Comparison of ENCODE assay signal across 8 mouse cellular contexts in the genomic region with DNA sequence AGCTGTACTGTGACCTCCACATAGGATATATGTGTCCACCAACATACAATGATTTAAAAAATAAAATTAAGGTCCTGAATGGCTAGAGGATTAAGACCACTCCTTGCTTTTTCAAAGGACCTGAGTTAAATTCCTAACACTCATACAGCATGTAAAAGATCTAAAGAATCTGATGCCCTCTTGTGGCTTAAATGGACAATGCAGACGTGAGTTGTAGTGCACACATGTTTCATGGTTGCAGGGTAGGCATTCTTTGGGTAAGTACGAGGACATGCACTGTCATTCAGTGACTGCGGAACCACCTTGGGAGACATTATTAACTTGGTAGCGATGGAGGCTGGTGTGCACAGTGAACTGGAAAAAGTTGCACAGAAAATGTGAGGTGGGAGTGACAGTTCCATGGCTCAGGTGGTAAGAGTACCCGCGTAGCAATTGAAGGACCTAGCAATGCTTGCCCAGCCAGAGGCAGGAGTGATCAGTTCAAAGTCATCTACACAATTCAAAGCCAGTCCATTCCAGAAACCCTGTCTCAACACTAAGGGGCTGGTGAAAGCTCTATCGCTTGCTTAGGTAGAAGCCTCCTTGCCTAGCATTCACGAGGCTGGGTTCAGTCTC. TPM values are rescaled to one million over a fixed set of nuclear protein-coding genes. Genes with fewer than 3 reads are reported as not detected.
DNase-seq lines count a peak whose midpoint lies in the region; ATAC-seq and TF ChIP-seq lines count a peak whose summit lies in the region.

No protein-coding gene starts in this region.

- TF ChIP-seq CTCF in kidney, adult 2 months (conservative IDR thresholded peaks at IDR 0.05; ENCODE audit: insufficient read depth, insufficient read length, low read depth, low read length): peak; percentile 53
- TF ChIP-seq CTCF in E14TG2a.4 (conservative IDR thresholded peaks at IDR 0.05; ENCODE audit: low read length): peak; percentile 79
- TF ChIP-seq CTCF in liver, embryonic 14.5 days (IDR thresholded peaks at IDR 0.05; ENCODE audit: low read depth): peak; percentile 79

- H3K4me1 ChIP-seq in kidney, adult 2 months (ENCODE audit: control insufficient read depth, insufficient read depth, low read length): no peaks in the 10 kb centered on the region; the same call in 1 of the 2 replicates
- H3K4me1 ChIP-seq in E14TG2a.4 (replicated peaks; ENCODE audit: low read depth, low read length): 0 out of 2 replicates have a peak, but pooled peaks cover 5% of the 10 kb centered on the region
- H3K4me1 ChIP-seq in liver, embryonic 14.5 days (replicated peaks; ENCODE audit: control insufficient read depth in 2 of 2, insufficient read depth in 2 of 2, low read length in 1 of 2): peaks cover 10 to 12% of the 10 kb centered on the region in 2 experiments

- no peaks in the 10 kb centered on the region for H3K27me3 ChIP-seq in kidney, adult 2 months (replicated peaks; ENCODE audit: control insufficient read depth, insufficient read depth, low read length)
- H3K27me3 ChIP-seq in E14TG2a.4 (ENCODE audit: insufficient read depth, low read length): no peaks in the 10 kb centered on the region
- no peaks in the 10 kb centered on the region for H3K27me3 ChIP-seq in liver, embryonic 14.5 days (ENCODE audit: control insufficient read depth, insufficient read depth, low read length)
- no peaks in the 10 kb centered on the region for H3K27me3 ChIP-seq in splenic B cell, adult 2 months (ENCODE audit: control insufficient read depth, insufficient read depth, low read length, poor library complexity, severe bottlenecking)

- no peaks in the 10 kb centered on the region; the same call in 1 of the 2 replicates for H3K36me3 ChIP-seq in kidney, adult 2 months (ENCODE audit: control insufficient read depth, insufficient read depth, low read length)
- peaks cover 28% of the 10 kb centered on the region for H3K36me3 ChIP-seq in E14TG2a.4 (ENCODE audit: insufficient read depth, low read length)
- peaks cover 5% of the 10 kb centered on the region for H3K36me3 ChIP-seq in liver, embryonic 14.5 days (replicated peaks; ENCODE audit: control insufficient read depth, insufficient read depth, low read depth)
- H3K36me3 ChIP-seq in splenic B cell, adult 2 months (ENCODE audit: control insufficient read depth, insufficient read depth, low read length, poor library complexity, severe bottlenecking): peaks cover 5% of the 10 kb centered on the region; the same call in 1 of the 2 replicates

- H3K4me2 ChIP-seq in liver, embryonic 14.5 days (ENCODE audit: low read depth): no peak overlapping the region

- peak; percentile 62 to 83 for ATAC-seq in hematopoietic stem cell, adult 5-6 weeks (replicated peaks in 1 of 2; ENCODE audit: insufficient read depth in 1 of 2, low FRiP score in 2 of 2, low TSS enrichment in 1 of 2, low read depth in 1 of 2, poor library complexity in 2 of 2, severe bottlenecking in 2 of 2)
- ATAC-seq in liver, embryonic 14.5 days (ENCODE audit: insufficient read depth): peak; percentile 68; the same call in 1 of the 2 replicates

- DNase-seq in kidney, adult 2 months: peak; percentile 74
- DNase-seq in kidney, adult 11 months: no peak
- DNase-seq in ZHBTc4 (ENCODE audit: low read depth, low spot score): peak; percentile 79
- peak in 2 of 3 experiments; percentile 49 to 58 for DNase-seq in liver, embryonic 14.5 days (ENCODE audit: low read depth in 3 of 3, low spot score in 3 of 3)
- peak; percentile 72 for DNase-seq in splenic B cell, adult 2 months (ENCODE audit: low read depth, low spot score)
- no peak for DNase-seq in adrenal gland, adult 8-10 months

- TF ChIP-seq EP300 in liver, embryonic 14.5 days (IDR thresholded peaks at IDR 0.05; ENCODE audit: low read depth): no peak

- H3K27ac ChIP-seq in kidney, adult 2 months (ENCODE audit: insufficient read depth, low read depth, low read length): 0 out of 2 replicates have a peak overlapping the region, but pooled peaks have one; percentile 4
- H3K27ac ChIP-seq in liver, embryonic 14.5 days: no peak overlapping the region

- H3K4me3 ChIP-seq in kidney, adult 2 months (ENCODE audit: insufficient read depth, low read depth, low read length): no peak overlapping the region
- no peak overlapping the region for H3K4me3 ChIP-seq in E14TG2a.4 (replicated peaks; ENCODE audit: low read length)
- H3K4me3 ChIP-seq in liver, embryonic 14.5 days (ENCODE audit: insufficient read depth in 1 of 2, low read depth in 2 of 2, low read length in 2 of 2): no peak overlapping the region

- 38% methylated on average over 8 of the region's 8 CpGs for WGBS in kidney, adult 2 months
- 48% methylated on average over 8 of the region's 8 CpGs for WGBS in liver, embryonic 14.5 days (ENCODE audit: insufficient replicate concordance)

- no peak for TF ChIP-seq POLR2A in kidney, adult 2 months (IDR thresholded peaks at IDR 0.05; ENCODE audit: low read depth, low read length)

- no peaks in the 10 kb centered on the region for H3K9me3 ChIP-seq in E14TG2a.4 (ENCODE audit: low read length)
- no peaks in the 10 kb centered on the region for H3K9me3 ChIP-seq in liver, embryonic 14.5 days (ENCODE audit: control insufficient read depth, low read length)

- H3K9ac ChIP-seq in liver, embryonic 14.5 days (replicated peaks): no peak overlapping the region

RNA-seq across cellular contexts. Expression of a gene that starts 17.5 kb away (rescaled TPM):
- polyA plus RNA-seq in kidney, adult 2 months (2012; rRNA removed): 3.4 and 4.4 TPM in 2 replicates
- total RNA-seq in hematopoietic stem cell, adult 5-6 weeks (2017): 14.4 and 16.0 TPM in 2 replicates
- 0.81 and 1.4 TPM in 2 replicates for polyA plus RNA-seq in liver, embryonic 14.5 days (2012; rRNA removed)
- polyA plus RNA-seq in liver, embryonic 14.5 days (2014; fragmentation: Nextera tagmentation; extraction: Ambion mirVana): 2.6 and 2.7 TPM in 2 replicates
- total RNA-seq in adrenal gland, adult 8-10 months (2022): 10 to 100 TPM; 12.9 to 18.5 (median 16.1) TPM

RNA-seq across cellular contexts. Expression of a gene that starts 21.3 kb away (rescaled TPM):
- polyA plus RNA-seq in kidney, adult 2 months (2012; rRNA removed): 9.8 and 10.9 TPM in 2 replicates
- 17.3 and 18.4 TPM in 2 replicates for total RNA-seq in hematopoietic stem cell, adult 5-6 weeks (2017)
- polyA plus RNA-seq in liver, embryonic 14.5 days (2012; rRNA removed): 5.3 and 7.7 TPM in 2 replicates
- 13.3 and 13.9 TPM in 2 replicates for polyA plus RNA-seq in liver, embryonic 14.5 days (2014; fragmentation: Nextera tagmentation; extraction: Ambion mirVana)
- 10 to 100 TPM; 16.7 to 18.8 (median 17.1) TPM for total RNA-seq in adrenal gland, adult 8-10 months (2022)

RNA-seq across cellular contexts. Expression of a gene that starts 22.8 kb away (rescaled TPM):
- polyA plus RNA-seq in kidney, adult 2 months (2012; rRNA removed): 141 and 144 TPM in 2 replicates
- total RNA-seq in hematopoietic stem cell, adult 5-6 weeks (2017): 32.6 and 52.6 TPM in 2 replicates
- polyA plus RNA-seq in liver, embryonic 14.5 days (2012; rRNA removed): 57.7 and 62.4 TPM in 2 replicates
- 123 and 128 TPM in 2 replicates for polyA plus RNA-seq in liver, embryonic 14.5 days (2014; fragmentation: Nextera tagmentation; extraction: Ambion mirVana)
- 100 to 1,000 TPM; 123 to 142 (median 139) TPM for total RNA-seq in adrenal gland, adult 8-10 months (2022)

RNA-seq across cellular contexts. Expression of a gene that starts 33.8 kb away (rescaled TPM):
- polyA plus RNA-seq in kidney, adult 2 months (2012; rRNA removed): 22.9 and 23.6 TPM in 2 replicates
- 34.8 and 50.0 TPM in 2 replicates for total RNA-seq in hematopoietic stem cell, adult 5-6 weeks (2017)
- 10.3 and 10.8 TPM in 2 replicates for polyA plus RNA-seq in liver, embryonic 14.5 days (2012; rRNA removed)
- 3.9 and 4.6 TPM in 2 replicates for polyA plus RNA-seq in liver, embryonic 14.5 days (2014; fragmentation: Nextera tagmentation; extraction: Ambion mirVana)
- 10 to 100 TPM; 19.5 to 34.6 (median 27.6) TPM for total RNA-seq in adrenal gland, adult 8-10 months (2022)

RNA-seq across cellular contexts. Expression of a gene that starts 34.2 kb away (rescaled TPM):
- 15.5 and 16.5 TPM in 2 replicates for polyA plus RNA-seq in kidney, adult 2 months (2012; rRNA removed)
- 449 and 495 TPM in 2 replicates for total RNA-seq in hematopoietic stem cell, adult 5-6 weeks (2017)
- 96.1 and 116 TPM in 2 replicates for polyA plus RNA-seq in liver, embryonic 14.5 days (2012; rRNA removed)
- 182 and 200 TPM in 2 replicates for polyA plus RNA-seq in liver, embryonic 14.5 days (2014; fragmentation: Nextera tagmentation; extraction: Ambion mirVana)
- total RNA-seq in adrenal gland, adult 8-10 months (2022): 10 to 100 TPM; 26.2 to 40.7 (median 32.4) TPM

Comparison
In these comparisons a context has a peak if more than half of its experiments do, and no peak if none do; other contexts are left out.
1. DNase-seq: peak in kidney, adult 2 months (single experiment), ZHBTc4 (single experiment), liver, embryonic 14.5 days (2 of 3) and splenic B cell, adult 2 months (single experiment); none in kidney, adult 11 months (single experiment) and adrenal gland, adult 8-10 months (single experiment).
2. Peak in every context shown above with its lines, with median percentiles within 50 percentile points of each other: CTCF ChIP-seq.